Mouse (Mus musculus) gonadal fat pad, adult 2 months (tissue): ENCODE data around the gene Stxbp5l. TPM values are rescaled to one million over a fixed set of nuclear protein-coding genes. Genes with fewer than 3 reads are reported as not detected.
"Not testable (repeated sequence)": the region's sequence is repeated elsewhere in the genome, so short reads cannot be mapped to it uniquely, and the experiment has no call there.

Experiments
- DNase-seq: peaks from one replicate; pipeline ENCODE4 v3.0.0-alpha.2; 2012; ENCODE audit warnings: low read depth
- polyA plus RNA-seq: library from polyadenylated mRNA; depleted of rRNA; stranded (reverse); fragments of >200 nt; gene quantifications from 2 replicates; pipeline ENCODE4 v1.2.3, GENCODE M21; 2012; rRNA removed

Stxbp5l gene
- polyA plus RNA-seq, 1 experiment: not detected

DNA sequence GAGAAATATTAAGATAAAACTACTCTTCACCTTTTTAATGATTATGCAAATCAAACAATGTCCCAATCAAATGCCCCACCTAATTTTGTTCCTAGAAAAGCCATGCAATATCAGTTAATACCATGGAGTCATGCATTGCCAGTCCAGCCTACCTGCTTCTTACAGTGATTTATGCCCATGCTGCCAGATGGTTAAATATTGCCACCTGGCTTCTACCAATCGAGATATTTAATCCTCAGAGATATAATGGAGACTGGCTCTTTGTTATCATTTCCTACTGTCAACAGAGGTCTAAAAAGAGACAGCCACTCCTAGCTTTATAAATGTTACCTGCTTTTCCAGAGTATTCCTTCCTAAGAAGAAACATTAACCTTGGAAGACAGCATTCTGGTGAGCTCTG lies 104.6 kb downstream of the Stxbp5l start:
- no peak for DNase-seq

DNA sequence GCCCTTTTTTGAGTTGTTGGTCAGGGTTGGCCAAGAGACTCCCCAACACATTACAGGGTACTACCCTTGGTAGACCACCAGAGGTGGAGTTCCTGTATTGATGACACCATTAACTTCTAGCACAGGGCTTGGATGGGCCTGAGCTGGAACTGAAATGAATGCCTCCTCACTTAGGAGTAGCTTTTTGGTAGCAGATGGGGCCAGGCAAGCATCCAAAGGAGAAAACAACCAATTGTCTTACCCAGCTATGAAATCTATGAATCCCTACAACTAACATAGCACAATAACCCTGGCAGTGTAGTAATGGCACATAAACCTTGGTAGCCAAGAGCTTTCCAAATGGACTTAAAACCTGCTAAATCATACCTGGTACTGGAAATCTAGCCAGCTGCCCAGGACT lies 111.1 kb downstream of the Stxbp5l start:
- DNase-seq: no peak

DNA sequence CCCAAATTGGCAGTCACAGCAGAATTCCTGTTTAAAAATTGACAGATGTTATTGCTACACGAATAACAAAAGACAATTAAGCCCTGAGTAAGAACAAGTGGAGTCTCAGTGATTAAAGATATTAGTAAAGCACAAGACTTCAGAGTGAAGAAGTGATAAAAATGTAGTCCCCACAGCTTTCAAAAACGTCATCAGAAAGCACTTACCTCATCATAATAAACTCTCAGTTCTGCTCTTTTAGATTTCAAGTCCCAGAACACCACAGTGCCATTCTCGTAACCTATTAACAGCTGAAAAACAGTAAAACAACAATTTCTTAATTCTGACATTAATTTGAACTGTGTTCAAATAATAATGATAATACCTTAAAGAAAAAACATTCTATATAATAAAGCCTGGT lies 123.1 kb downstream of the Stxbp5l start:
- no peak for DNase-seq

DNA sequence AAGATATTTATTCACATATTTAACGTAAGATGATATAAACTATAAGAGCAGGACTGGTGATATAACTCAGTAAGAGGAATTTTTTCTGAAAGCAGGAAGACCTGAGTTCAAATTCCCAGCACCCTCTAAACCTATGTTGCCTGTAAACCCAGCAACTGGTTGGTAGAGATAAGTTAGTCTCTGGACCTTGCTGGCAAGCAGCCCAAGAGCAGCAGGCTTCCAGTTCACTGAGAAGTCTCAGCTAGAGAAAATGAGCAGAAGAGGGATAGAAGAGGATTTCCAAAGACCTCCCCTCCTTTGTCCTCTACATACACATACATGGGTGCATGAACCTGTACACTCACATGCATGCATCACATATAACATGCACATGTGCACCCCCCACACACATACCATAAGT lies 165.6 kb downstream of the Stxbp5l start:
- no peak for DNase-seq

DNA sequence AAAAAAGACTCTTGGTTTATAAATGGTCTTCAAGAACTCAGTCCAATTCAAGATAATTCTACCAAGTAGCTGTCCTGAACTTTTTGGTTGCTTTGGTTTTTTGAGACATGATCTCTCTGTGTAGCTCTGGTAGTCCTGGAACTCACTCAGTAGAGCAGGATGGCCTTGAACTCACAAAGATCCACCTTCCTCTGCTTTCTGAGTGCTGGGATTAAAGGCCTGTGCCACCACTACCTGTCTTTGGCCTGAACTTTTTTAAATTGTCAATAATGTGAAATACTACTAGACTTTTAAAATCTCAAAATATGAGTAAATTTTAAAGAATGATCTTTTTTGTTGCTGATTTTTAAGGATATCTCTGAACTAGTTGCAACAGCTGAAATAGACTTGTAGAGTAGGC lies 176.0 kb downstream of the Stxbp5l start:
- DNase-seq: no peak

DNA sequence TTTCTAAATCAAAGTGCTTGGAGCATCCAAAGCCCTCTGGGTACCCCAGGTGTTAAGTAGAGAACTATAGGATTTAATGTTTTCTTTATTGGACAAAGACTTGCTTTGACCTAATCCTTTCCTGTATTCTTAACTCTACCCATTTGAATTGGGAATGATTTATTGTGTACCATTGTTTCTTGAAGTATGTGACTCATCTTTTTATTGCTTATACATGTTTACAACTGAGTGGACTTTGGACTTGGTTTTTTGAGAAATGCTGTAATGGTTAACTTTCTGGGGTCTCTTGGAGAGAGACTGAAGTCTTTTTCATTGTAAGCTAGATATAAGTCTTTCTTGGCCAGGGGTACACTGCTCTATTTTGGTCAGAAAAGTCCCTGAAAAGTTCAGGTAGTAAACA lies 190.6 kb downstream of the Stxbp5l start:
- no peak for DNase-seq

DNA sequence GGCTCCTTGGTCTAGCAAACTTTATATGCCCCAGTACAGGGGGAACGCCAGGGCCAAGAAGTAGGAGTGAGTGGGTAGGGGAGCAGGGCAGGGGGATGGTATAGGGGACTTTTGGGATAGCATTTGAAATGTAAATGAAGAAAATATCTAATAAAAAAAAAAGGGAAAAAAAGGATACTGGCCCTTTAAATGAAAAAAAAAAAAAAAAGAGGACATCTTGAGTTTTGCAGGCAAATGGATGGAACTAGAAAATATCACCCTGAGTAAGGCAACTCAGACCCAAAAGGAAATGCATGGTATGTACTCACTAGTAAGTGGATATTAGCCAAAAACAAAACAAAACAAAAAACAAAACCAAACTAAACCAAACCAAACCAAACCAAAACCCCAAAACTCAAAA lies 259.6 kb downstream of the Stxbp5l start:
- not testable (repeated sequence) for DNase-seq

DNA sequence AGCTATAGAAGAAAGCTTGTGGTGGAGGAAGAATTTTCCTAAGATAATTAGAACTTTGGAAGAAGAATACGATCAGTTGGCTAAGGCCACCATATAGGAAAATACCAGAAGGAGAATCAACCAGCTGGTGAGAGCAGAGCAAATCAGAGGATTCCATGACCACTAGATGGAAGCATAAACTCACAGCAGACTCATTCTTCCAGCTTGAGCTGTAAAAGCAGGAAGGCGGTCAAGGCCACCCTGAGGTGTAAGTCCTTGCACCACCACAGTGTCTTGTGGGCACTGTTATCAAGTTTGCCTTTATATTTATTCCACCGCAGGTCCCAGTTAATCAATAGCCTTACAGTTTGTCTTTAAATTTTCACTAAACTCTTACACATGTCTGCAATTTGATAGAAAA lies 275.5 kb downstream of the Stxbp5l start:
- no peak for DNase-seq

DNA sequence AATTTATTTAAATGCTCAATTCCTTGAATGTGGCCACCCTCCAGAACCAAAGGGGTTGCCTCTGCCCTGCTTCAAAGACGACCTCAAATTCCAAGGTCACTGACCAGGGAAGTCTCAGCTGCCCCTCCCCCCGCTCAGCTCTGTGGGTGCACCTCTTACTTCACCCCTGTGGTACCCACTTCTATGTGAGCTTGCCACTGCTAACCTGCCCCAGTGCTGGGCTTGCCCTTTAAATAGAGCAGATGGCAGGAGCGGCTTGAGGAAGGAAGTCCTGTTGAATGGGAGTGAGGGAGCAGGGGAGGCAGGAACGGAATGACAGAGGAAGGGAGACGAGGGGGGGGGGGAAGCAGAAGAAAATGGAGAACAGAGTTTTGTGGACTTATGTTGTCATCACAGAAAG lies 276.0 kb downstream of the Stxbp5l start:
- no peak for DNase-seq

DNA sequence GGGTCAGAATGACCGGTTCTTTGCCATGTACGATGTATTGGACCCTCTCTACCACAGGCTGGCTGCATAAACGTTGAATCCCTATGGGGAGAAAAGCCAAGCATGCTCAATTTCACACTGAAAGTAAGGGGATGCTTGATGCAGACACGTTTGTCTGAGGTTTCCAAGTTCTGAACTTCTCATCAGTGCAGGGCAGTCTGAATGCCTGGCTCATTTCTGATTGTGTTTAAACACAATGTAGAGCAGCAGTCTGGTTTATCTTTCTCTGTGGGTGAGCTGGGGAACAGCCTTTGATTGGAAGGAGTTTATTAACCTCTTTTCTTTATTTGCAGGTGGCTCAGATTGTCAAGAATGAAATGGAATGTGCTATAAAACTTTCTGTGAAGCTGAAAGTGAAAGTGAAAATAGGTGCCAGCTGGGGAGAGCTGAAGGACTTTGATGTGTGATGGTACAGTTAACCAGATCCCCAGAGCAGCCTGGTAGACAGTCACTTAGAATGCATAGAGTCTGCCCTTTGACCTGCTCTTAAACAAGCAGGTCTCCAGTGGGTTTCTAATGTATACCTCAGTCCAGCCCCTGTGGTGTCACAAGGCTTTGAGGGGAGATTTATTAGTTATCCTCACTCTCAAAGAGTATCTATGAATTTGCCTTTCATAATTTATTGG lies 290.5 kb downstream of the Stxbp5l start:
- no peak for DNase-seq

DNA sequence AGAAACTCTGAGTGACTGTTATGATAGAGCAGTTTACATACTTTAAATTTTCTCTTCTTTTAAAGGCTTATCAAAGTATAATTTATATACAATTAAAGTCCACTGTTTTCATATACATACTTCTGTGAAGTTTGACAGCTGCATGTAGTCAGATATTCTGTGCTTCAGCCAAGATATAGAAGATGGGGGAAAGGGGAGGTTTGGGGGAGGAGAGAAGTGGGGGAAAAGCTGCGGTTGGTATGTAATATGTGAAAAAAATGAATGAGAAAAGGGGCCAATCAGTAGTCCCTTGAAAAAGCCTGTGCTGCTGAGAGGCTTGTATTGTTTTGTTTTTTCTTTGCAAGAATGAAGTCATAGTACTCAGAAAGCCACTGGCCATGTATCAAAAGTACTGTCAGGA lies 295.1 kb downstream of the Stxbp5l start:
- DNase-seq: no peak

DNA sequence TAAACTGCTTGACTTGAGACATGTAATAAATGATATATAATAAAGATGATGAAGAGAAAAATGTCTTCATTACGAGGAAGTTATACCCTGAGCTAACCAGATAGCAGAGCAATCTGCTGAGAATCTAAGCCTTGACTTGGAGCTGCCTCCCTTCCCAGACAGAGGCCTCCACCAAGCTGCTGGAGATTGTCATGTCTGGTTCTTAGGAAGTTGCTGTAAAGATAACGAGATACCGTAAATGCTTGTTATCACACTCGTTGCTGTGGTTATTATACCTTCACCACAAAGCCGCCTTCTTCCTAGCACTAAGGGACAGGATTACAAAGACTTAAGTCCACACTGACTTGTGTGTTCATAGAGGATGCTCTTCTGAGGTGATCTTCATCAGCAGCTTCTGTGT lies 312.4 kb downstream of the Stxbp5l start:
- DNase-seq: no peak

Other genes with a start within 250 kb of the Stxbp5l start
- gene Gtf2e1, start 154.8 kb upstream of the Stxbp5l start, polyA plus RNA-seq: 6.1 and 7.9 TPM in 2 replicates
- gene Rabl3, start 154.9 kb upstream of the Stxbp5l start, polyA plus RNA-seq: 3.3 and 3.6 TPM in 2 replicates
- gene Hgd, start 195.2 kb upstream of the Stxbp5l start, polyA plus RNA-seq: 0.14 and 0.49 TPM in 2 replicates